Mouse (Mus musculus) brown adipose tissue, adult 24 weeks (tissue): ENCODE data around the gene Prmt9. TPM values are rescaled to one million over a fixed set of nuclear protein-coding genes. Genes with fewer than 3 reads are reported as not detected.

ENCODE experiments used
- H3K27ac ChIP-seq: fragments of 200-500 bp; replicated peaks from 2 replicates; pipeline ENCODE4 v1.5.1; 2012; ENCODE audit warnings: low read depth, mild to moderate bottlenecking, low read length
- H3K4me1 ChIP-seq: fragments of 200-500 bp; 2 replicates; pipeline ENCODE4 v1.6.1; 2012; ENCODE audit warnings: low read length, mixed read lengths; ENCODE audit not compliant: control insufficient read depth, insufficient read depth, insufficient read length
- H3K4me3 ChIP-seq: fragments of 200-500 bp; 2 replicates; pipeline ENCODE4 v1.5.1; 2012; ENCODE audit warnings: low read depth, mild to moderate bottlenecking, low read length, moderate library complexity; ENCODE audit not compliant: insufficient read depth
- polyA plus RNA-seq: library from polyadenylated mRNA; stranded (reverse); fragments of >200 nt; gene quantifications from 2 replicates; pipeline ENCODE4 v1.2.4, GENCODE M21; 2012; ENCODE audit not compliant: missing spikeins, insufficient read depth, insufficient read length

The Prmt9 gene
- 6.5 and 11.3 TPM in 2 replicates for polyA plus RNA-seq

DNA sequence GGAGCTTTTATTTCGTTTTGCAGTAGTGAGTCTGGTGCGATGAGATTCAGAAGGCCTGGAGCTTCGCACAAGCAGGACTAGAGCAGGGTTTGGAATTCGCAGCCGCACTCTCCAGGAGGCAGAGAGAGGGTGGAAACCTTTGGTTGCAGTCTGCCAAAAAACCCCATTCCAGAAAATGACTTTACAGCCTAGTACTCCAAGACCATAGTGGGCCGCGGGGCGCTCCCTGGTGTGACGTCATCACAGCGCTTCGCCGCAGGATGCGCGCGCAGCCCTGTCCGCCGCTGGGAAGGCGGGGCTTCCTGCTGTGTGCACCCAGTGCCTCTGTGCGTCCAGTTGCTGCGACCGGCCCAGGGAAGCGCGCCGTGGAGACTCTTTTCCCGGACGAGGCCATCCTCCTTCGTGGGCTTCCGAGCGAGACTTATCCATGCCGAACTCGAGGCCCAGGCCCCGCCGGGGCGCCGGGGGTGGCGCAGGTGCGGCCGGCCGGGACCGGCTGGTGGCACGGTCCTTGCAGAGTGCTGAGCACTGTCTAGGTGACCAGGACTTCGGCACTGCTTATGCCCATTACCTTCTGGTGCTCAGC is at the start of gene Prmt9:
Gene Prmt9 (plus strand): TSS at position 277 of the 586 bp plus-strand sequence.
- peak within 1 kb of the TSS; percentile 97 for H3K4me3 ChIP-seq
- peak within 1 kb of the TSS; percentile 72 for H3K27ac ChIP-seq
- H3K4me1 ChIP-seq, result no peaks in the 10 kb centered on the region

DNA sequence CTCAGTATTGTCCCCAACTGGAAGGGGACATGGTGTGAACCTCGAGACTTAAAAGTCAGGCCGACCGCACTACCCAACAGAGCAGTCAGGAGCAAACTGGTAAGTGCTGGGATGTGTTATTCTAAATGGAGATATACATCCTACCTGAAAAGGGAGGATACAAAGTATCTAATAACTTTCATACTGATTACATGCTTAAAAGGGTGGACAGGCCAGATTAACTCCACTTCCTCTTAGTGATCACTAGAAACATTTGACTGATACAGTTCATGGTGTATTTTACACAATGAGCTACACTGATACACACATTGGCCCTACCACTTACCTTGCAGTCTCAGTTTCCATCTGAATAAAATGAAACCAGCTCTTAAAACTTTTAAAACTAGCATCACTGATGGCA is 48.9 kb upstream of the Prmt9 start:
- H3K27ac ChIP-seq, result no peak overlapping the region
- H3K4me3 ChIP-seq, result no peak overlapping the region
- H3K4me1 ChIP-seq, result no peaks in the 10 kb centered on the region

DNA sequence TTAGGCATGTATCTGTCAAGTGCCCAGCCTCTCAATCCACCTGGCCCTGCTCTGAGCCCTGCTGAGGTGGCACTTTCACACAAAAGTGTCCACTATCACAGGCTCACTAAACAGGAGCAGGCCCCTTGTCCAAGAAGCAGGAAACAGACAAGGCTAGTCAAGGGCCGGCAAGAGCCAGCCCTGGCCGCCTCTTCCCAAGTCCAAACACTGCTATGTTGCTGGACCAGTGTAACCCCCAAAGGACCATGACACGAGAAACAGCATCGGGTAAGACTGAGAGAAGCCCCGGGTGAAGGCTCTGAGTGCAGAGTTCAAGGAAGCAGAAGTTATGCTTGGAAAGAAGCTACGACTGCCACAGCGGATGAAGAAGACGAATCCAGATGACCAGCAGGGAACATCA is 48.1 kb upstream of the Prmt9 start:
- Histone ChIP-seq H3K4me3 (no peak overlapping the region), H3K4me1 (no peaks in the 10 kb centered on the region; the same call in 1 of the 2 replicates), H3K27ac (no peak overlapping the region)

DNA sequence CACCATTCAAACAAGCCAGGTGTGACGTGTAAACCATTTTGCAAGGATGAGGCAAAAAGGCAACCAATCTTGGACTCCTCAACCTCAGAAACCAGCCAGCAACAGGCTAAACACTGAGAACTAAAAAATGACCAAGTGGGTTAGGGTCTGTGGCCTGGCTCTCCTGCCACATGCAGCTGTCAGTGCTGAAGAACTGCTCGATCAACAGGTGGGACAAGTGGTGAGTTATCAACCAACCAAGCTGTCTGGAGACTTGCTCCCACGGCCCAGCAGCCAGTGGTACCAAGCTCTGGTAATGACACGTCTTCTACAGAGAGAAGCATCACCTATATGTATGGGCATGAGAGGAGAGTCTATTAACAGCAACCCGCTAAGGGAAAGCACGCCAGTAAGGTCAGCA is 46.6 kb upstream of the Prmt9 start:
- H3K4me3 ChIP-seq, result no peak overlapping the region
- H3K27ac ChIP-seq, result no peak overlapping the region
- H3K4me1 ChIP-seq, result no peaks in the 10 kb centered on the region; the same call in 1 of the 2 replicates

DNA sequence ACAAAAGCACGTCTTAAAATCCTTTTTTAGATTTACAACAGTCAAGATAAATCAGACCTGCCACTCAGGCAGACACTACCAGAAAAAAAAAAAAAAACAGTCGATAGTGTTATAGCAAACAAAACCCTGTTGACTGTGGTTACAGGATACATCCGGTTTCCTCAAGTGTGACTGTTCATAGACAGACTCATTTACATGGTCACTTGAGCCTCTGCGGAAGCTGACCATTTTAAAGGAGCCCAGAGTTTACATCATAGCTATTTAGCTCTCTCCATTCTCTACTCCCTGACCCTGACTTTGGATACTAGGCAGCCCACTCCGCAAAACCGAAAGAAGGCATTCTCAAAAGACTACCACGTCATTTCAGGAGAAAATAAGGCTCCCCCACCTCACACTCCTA is 42.7 kb upstream of the Prmt9 start:
- Histone ChIP-seq H3K4me3 (no peak overlapping the region), H3K27ac (no peak overlapping the region), H3K4me1 (no peaks in the 10 kb centered on the region; the same call in 1 of the 2 replicates)

DNA sequence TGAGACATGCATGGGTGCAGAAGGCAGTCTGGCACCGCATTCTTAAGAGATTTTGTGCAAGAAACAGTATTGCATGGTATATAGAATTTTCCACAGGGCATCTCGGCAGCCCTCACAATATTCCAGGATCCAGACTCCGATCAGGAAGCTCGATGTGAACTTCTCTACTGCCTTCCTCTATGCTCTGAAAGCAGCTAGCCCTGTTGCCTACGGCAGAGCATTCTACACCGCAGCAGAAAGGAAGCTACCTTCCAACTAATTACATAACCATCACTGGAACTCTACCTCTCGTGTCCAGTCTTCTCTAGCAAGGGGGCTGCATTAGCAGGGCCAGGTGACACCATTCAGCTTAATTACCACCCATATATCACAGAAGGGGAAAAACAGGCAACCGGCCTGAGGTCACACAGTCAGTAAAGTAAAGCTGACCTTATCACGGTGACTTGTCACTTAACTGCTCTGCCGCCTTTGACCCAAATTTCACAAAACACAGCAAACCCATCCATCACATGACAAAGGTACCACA is 41.6 kb upstream of the Prmt9 start:
- Histone ChIP-seq H3K27ac (no peak overlapping the region), H3K4me3 (no peak overlapping the region), H3K4me1 (no peaks in the 10 kb centered on the region; the same call in 1 of the 2 replicates)

DNA sequence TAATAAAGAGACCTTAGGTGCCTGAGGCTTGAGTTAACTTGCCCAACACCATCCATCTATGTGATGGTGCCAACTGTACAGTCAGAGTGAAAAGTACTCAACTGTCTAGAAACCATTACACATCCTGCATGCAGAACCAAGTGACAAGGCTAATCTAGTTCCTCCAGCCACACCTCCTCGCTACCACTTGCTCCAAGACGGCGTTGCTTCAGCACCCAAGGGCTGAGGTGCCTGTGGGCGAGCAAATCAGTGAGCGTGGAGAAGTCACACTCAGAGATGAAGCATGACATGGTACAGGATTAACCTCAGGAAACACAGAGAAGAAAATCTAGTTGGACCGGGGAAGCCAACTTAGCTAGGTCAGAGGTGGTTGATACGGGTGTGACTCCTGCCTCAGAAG is 40.2 kb upstream of the Prmt9 start:
- Histone ChIP-seq H3K27ac (no peak overlapping the region), H3K4me1 (no peaks in the 10 kb centered on the region; the same call in 1 of the 2 replicates), H3K4me3 (no peak overlapping the region)

DNA sequence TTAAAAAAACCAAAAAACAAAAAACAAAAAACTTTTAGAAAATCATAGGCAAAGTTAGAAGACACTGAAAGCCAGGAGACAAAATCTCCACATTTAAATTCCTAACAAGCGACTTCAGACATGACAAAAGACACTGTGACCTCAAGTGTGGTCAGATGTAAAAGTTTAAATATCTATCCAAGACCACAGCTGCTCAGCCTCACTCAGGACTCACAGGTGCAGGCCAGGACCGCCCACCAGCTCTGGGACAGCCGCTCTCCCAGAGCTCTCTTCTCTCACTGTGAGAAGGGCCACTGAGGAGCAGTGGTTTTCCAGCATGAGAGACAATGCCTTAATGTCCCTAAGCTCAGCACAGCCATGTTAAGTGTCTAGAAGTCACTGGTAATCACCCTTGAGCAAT is 38.8 kb upstream of the Prmt9 start:
- H3K4me3 ChIP-seq, result no peak overlapping the region
- H3K27ac ChIP-seq, result no peak overlapping the region
- no peaks in the 10 kb centered on the region; the same call in 1 of the 2 replicates for H3K4me1 ChIP-seq

DNA sequence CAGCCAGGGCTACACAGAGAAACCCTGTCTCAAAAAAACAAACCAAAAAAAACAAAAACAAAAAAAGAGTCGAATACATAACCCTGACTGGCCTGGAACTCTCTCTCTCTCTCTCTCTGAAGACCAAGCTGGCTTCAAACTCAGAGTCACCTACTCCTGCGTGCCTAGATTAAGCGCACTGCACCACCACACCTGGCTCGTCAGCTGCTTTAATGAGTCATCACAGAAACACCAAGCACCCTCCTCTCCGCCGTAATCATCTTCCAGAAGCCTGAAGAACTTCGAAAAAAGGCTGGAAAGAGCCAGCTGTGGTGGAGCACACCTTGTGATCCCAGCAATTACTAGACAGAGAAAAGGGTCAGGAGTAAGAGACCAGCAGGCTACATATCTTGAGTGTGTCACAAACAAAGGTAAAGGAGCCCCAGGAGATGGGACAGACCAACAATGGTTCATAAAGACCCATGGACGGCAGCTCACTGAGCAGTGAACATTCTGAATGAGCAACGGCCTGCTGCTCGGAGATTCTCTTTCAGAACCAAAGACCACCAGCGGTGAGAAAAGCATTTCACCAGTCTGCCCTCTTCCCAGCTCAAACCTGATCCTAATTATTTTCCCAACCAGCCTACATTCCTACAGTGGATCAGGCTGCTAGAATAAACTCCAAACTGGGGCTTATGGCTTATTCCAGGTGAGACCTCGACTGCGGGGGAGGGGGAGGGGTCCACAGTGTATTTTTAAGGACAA is 37.3 kb upstream of the Prmt9 start:
- Histone ChIP-seq H3K27ac (no peak overlapping the region), H3K4me3 (no peak overlapping the region), H3K4me1 (no peaks in the 10 kb centered on the region; the same call in none of the 2 replicates)

DNA sequence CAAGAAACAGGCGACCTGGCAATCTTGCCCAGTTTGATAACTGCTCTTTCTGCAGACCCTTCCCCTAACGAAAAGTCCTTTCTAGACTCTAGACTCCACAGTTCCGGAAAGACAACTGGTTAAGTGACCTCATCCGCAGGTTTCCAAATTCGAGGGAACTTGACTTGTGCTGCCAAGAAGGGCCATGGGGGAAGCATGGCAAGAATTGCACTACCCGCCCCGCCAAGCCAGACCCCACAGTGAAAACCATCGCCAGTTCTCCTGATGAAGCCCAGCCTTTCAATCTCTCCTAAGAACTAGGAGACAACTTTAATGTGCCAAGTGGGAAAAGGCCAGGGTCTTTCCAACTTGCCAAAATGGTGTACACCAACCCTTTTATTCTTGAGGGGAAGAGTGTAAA is 34.0 kb upstream of the Prmt9 start:
- H3K27ac ChIP-seq, result no peak overlapping the region
- peaks cover 3% of the 10 kb centered on the region; the same call in 1 of the 2 replicates for H3K4me1 ChIP-seq
- no peak overlapping the region for H3K4me3 ChIP-seq

DNA sequence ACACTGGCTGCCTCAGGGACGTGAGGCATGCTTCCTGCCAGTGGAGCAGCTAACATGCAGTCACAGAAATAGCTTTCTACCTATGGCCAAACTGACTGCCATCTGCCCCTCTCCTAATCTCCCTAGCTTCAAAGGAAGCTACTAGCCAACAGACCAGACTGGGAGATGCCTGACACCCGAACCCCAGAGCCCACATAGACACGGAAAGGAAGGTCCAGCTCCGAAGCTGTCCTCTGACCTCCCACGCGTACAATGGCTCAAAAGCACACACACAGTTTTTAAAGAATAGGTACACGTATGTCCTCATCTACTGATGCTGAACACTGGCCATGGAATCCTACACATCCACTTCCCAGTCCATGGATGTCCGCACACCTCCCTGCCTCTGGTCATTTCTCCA is 33.4 kb upstream of the Prmt9 start:
- peak overlapping the region; percentile 71 for H3K4me3 ChIP-seq

DNA sequence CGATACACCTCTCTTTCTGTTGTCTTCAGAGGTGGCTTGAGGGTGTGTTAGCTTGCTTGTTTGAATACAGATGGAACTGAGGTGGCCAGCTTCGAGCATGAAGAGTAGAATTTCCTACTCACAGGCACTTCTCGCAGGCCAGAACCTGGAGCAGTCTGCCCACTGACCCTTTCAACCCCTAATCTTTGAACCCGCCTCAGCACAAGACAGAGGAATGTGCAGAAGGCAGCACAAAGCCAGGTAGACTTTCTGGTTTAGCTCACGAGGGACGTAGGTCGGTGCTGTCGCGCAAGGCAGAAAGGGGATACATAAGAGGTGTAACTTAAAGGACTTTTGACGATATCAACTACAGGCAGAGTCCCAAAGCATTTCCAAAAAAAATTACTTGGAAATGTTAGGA is 32.4 kb upstream of the Prmt9 start:
- H3K4me1 ChIP-seq, result peaks cover 3% of the 10 kb centered on the region; the same call in 1 of the 2 replicates
- no peak overlapping the region for H3K27ac ChIP-seq

More for the DNA sequence above, 33.4 kb upstream of the Prmt9 start:
- peaks cover 3% of the 10 kb centered on the region; the same call in 1 of the 2 replicates for H3K4me1 ChIP-seq
- no peak overlapping the region for H3K27ac ChIP-seq

DNA sequence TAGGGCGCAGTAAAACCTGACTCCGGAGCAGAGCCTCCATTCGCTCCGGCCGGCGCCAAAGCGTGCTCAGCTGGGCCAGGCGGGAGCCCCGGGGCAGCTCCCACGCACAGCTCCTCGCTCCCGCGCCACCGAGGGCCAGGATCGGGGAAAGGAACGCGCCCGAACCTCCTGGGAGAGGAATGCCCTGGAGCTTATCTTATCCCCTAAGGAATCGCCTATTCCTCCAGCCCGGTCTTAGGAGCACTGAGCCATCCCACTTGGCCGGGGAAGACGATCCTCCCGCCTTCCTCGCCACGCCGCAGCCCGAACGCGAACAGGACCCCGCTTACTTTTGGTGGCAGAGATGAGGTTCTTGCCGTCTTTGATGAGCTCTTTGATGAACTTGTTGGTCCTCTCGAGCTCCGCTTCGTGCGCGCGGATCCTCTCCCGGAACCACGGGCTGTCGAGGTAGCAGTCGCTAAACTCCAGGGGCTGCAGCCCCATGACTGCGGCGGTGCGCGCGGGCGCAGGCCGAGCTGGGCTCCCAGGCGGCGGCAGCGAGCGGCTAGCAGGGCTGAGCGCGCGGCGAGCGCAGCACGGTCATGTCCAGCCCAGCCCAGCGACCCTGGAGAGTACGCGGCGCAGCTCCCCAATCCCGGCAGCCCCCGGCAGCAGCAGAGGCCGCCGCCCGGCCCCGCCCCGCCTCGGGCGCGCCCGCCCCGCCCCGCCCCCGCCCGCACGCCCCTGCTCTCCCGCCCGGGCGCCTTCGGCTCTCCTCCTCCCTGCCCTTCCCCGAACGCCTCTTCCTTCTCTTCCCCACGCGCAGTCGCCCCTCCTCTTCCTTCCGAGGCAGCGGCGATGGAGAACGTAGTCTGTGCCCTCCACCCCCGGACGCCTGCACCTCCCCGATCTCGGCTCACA is 31.6 kb upstream of the Prmt9 start, which contains the start of gene Arhgap10:
Gene Arhgap10 (minus strand): TSS at position 653 of the 900 bp plus-strand sequence.
- H3K27ac ChIP-seq, result peak within 1 kb of the TSS; percentile 27
- H3K4me1 ChIP-seq, result peaks cover 3% of the 10 kb centered on the region; the same call in 1 of the 2 replicates
- H3K4me3 ChIP-seq, result peak within 1 kb of the TSS; percentile 79

More for the DNA sequence above, 32.4 kb upstream of the Prmt9 start:
- peak overlapping the region; percentile 71 for H3K4me3 ChIP-seq

DNA sequence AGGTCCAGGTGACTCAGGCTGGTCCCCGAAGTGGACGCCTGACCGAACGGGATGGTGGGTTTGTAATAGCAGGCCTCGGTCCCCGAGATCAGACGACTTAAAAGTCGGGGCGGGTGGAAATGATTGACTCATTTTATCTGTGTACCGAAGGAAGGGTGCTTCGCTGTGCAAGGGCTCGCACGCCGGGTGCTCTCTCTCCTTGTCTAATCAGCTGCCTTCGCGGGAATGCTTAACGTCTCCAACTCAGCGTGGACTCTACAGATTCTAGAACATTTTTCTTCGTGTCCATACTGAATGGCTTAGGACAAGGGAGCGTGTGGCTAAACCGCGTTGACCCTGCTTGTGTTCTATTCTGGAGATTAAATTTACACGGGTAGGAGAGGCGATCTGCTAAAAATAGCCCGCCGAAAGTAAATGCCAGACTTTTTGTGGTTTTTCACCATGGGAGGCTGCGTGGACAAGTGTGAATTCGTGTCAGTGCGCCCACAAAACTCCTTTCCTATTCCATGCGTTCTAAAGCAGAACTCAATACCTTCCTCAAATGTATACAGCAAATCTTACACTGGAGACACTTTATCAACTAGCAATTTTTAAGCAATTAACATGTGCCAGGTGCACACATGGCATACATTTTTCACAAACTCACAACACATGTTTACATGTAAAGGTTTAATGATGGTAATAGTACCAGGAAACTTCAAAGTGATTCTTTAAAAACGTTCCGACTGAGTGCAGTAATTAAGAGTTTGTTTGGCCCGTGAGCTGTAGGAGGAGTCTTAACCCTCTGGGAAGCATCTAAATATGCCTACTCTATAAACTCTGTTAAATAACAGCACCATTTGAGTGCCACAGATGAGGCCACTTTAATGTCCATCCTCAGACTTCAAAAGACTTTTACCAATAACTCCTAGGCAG is 30.7 kb upstream of the Prmt9 start:
- H3K4me1 ChIP-seq, result peaks cover 3% of the 10 kb centered on the region; the same call in 1 of the 2 replicates
- peak overlapping the region; percentile 27; the same call in 1 of the 2 replicates for H3K27ac ChIP-seq
- peak overlapping the region; percentile 79 for H3K4me3 ChIP-seq
